Mouse (Mus musculus) CD4-positive helper T cell, adult 2 months (primary cell): ENCODE measurements around the gene Rrp15.

Experiments used
- DNase-seq: peaks from one replicate; pipeline ENCODE4 v3.0.0-alpha.2; 2012; ENCODE audit warnings: low read depth, missing footprints, low spot score

Rrp15 gene

GRCm38 (mm10) chr1:186673166-186673565 is 76.0 kb downstream of the Rrp15 start:
- no peak for DNase-seq
